Mouse (Mus musculus): Measurements from ENCODE around the gene Atg16l2.

GRCm38 (mm10) chr7:101267457-101268259 is 34.4 kb downstream of the Atg16l2 start:
- TF ChIP-seq GATA1 (IDR thresholded peaks at IDR 0.05; ENCODE audit: low read length) (no peak), TAL1 (IDR thresholded peaks at IDR 0.05; ENCODE audit: low read length) (no peak)
